Mouse (Mus musculus) ES-E14 (cell line): ENCODE results near the gene Manf.

Source experiments
- MAFK ChIP-seq: IDR thresholded peaks from 2 replicates; pipeline ENCODE4 v1.6.1; 2014; ENCODE audit warnings: mild to moderate bottlenecking, low read depth, low read length, inconsistent platforms; ENCODE audit not compliant: insufficient read depth
- ZC3H11A ChIP-seq: IDR thresholded peaks from 2 replicates; pipeline ENCODE4 v1.6.1; 2012; ENCODE audit warnings: low read depth, mild to moderate bottlenecking, inconsistent platforms, low read length, borderline replicate concordance

DNA sequence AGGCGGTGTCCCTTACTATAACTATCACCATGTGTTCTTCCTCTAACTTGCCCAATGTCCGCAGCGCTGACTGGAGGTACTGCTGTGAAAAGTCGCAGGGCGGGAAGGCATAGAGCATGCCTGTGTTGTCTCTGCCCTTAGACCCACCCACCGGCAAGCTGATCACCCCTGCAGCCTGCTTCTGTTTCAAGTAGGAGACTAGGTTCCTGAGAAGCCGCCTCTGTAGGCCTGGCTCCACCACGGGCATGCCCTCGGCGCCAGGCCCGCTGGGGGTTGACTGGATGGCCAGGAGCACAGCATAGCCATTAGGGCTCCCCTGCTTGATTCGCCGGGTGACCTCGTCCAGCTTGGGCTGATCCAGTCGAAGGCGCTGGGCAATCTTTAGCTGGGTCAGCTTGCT is 7.5 kb downstream of the Manf start:
- TF ChIP-seq MAFK (no peak), ZC3H11A (no peak)
